In the genomic region with DNA sequence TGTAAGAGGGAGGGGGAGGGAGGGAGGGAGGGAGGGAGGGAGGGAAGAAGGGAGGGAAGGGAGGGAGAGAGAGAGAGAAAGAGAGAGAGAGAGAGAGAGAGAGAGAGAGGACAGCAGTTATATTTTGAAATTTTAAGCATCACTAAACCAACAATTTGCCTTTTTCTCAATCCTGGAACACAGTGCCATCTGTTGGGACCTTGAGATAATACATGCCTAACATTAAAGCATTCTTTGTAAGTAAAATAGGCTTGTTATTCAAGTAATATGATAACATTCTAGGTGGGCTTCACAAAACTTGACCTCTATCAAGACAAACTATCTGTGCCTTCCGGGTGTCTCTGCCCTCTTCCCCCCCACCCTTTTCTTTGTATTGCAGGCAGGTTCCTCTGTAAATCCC, we compare ENCODE assay signal across 11 mouse cellular contexts. TPM values are rescaled to one million over a fixed set of nuclear protein-coding genes. Genes with fewer than 3 reads are reported as not detected.
DNase-seq lines count a peak whose midpoint lies in the region; ATAC-seq and TF ChIP-seq lines count a peak whose summit lies in the region.
"Had no signal": no experiment of that assay in that cellular context is flagged by ENCODE, and none has a peak within 500 bp of the region (broad histone marks: within the 10 kb centered on the region; RNA-seq: fewer than 3 reads in every experiment).

No protein-coding gene starts in this region.

- no peak overlapping the region for H3K27ac ChIP-seq in intestine, postnatal 0 days (ENCODE audit: low read depth, low read length)
- no peak overlapping the region for H3K27ac ChIP-seq in intestine, embryonic 15.5 days

- H3K9me3 ChIP-seq in intestine, postnatal 0 days (ENCODE audit: control insufficient read depth): no peaks in the 10 kb centered on the region
- no peaks in the 10 kb centered on the region for H3K9me3 ChIP-seq in intestine, embryonic 15.5 days

- no peaks in the 10 kb centered on the region for H3K4me1 ChIP-seq in intestine, postnatal 0 days (replicated peaks; ENCODE audit: control insufficient read depth, insufficient read depth, low read length)
- H3K4me1 ChIP-seq in intestine, embryonic 15.5 days (replicated peaks): peaks cover 4% of the 10 kb centered on the region; the same call in 1 of the 2 replicates

- no peak overlapping the region for H3K9ac ChIP-seq in intestine, postnatal 0 days (ENCODE audit: low read depth, low read length)
- no peak overlapping the region for H3K9ac ChIP-seq in intestine, embryonic 15.5 days

- WGBS in intestine, postnatal 0 days: 13% methylated on average over 1 of the region's 1 CpGs
- WGBS in intestine, embryonic 15.5 days: 34% methylated on average over 1 of the region's 1 CpGs

- no peak for ATAC-seq in CD4-positive, CD25-positive, alpha-beta regulatory T cell, adult 4 months
- no peak for ATAC-seq in intestine, postnatal 0 days
- no peak for ATAC-seq in intestine, embryonic 15.5 days

- H3K36me3 ChIP-seq in intestine, postnatal 0 days (ENCODE audit: control insufficient read depth, insufficient read depth): no peaks in the 10 kb centered on the region
- no peaks in the 10 kb centered on the region for H3K36me3 ChIP-seq in intestine, embryonic 15.5 days

- no peak overlapping the region for H3K4me3 ChIP-seq in intestine, postnatal 0 days (ENCODE audit: low read depth, low read length)
- H3K4me3 ChIP-seq in intestine, embryonic 15.5 days (replicated peaks): no peak overlapping the region

- H3K27me3 ChIP-seq in intestine, postnatal 0 days (replicated peaks; ENCODE audit: control insufficient read depth, insufficient read depth, low read length): no peaks in the 10 kb centered on the region
- no peaks in the 10 kb centered on the region for H3K27me3 ChIP-seq in intestine, embryonic 15.5 days (replicated peaks)

- TF ChIP-seq CTCF in intestine, postnatal 0 days (IDR thresholded peaks at IDR 0.05; ENCODE audit: low read depth): peak; percentile 67

- no peak overlapping the region for H3K4me2 ChIP-seq in intestine, postnatal 0 days (replicated peaks; ENCODE audit: low read depth)
- H3K4me2 ChIP-seq in intestine, embryonic 15.5 days (replicated peaks): no peak overlapping the region

- DNase-seq in CD4-positive, CD25-positive, alpha-beta regulatory T cell, adult 2 months (ENCODE audit: low read depth, low spot score): peak; percentile 15
- DNase-seq in A20 (ENCODE audit: low read depth, low spot score): peak; percentile 38
- DNase-seq in embryo, embryonic 10.5 days (ENCODE audit: low spot score): peak; percentile 51
- DNase-seq in right cerebral cortex, postnatal 14 days: no peak
- no peak for DNase-seq in cerebellum, postnatal 4 days (ENCODE audit: low spot score in 2 of 2)
- DNase-seq: adrenal gland, postnatal 25 days; liver had no signal

RNA-seq across cellular contexts. Expression of gene Mlip, which starts 34.0 kb away (rescaled TPM):
- under 1 TPM in 1 of 2 experiments, not detected in 1; 0.15 TPM for polyA plus RNA-seq in CD4-positive, CD25-positive, alpha-beta regulatory T cell, adult 4 months (2017; shearing (Covaris generic))
- polyA plus RNA-seq in intestine, postnatal 0 days (2015; fragmentation: Nextera tagmentation; extraction: Ambion mirVana): 0.47 and 0.52 TPM in 2 replicates
- 0.44 and 0.59 TPM in 2 replicates for polyA plus RNA-seq in intestine, embryonic 15.5 days (2015; fragmentation: Nextera tagmentation; extraction: Ambion mirVana)
- polyA plus RNA-seq: small intestine, adult 2 months had no signal

Comparison
In these comparisons a context has a peak if more than half of its experiments do, and no peak if none do; other contexts are left out.
1. DNase-seq: peak in CD4-positive, CD25-positive, alpha-beta regulatory T cell, adult 2 months (single experiment), A20 (single experiment) and embryo, embryonic 10.5 days (single experiment); none in right cerebral cortex, postnatal 14 days (single experiment) and cerebellum, postnatal 4 days (0 of 2).